Mouse (Mus musculus): Measurements from ENCODE around the gene Col6a1. TPM values are rescaled to one million over a fixed set of nuclear protein-coding genes. Genes with fewer than 3 reads are reported as not detected.
A peak's percentile ranks its signal among the peaks of the same experiment; 100 is the strongest.

Col6a1 gene
- polyA plus RNA-seq, 1 experiment from 2014 or later: 275 TPM

DNA sequence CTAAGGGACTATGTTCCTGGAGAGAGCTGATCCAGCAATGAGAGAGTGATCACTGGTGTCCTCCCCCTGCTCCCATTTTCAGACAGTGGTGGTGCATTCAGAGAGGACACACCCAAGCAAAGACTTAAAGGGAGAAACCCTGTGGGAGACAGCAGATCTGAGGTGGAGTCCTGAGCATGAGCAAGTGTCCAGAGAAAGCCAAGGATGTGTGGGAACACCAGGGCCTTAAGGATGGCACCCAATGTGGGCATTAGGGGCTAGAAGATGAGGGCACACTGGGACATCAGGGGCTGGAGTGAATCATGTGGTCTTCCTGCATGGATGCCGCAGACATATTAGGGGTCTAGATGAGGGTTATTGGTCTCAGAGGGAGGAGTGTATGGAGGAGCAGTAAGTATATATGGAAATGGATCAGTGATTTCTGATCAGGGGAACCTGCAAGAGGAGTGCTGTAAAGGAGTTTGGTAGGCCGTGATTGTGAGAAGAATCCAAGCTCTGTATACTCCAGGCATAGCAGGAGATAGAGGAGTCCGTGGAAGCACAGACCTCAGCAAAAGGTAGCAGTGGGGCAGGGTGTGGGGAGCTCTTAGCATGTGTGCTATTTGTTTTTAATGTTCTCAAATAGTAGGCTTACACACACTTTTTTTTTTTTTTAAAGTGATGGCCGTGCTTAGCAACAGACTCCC is 57.6 kb downstream of the Col6a1 start:
- Histone ChIP-seq H3K4me2 (replicated peaks; ENCODE audit: low read depth, low read length) (no peak overlapping the region), H3K9me3 (ENCODE audit: control insufficient read depth, low read depth, low read length) (peaks cover 11% of the 10 kb centered on the region; the same call in 1 of the 2 replicates), H3K27ac (ENCODE audit: low read length) (peak overlapping the region; percentile 58; the same call in 1 of the 2 replicates), H3K4me3 (ENCODE audit: low read depth, low read length) (no peak overlapping the region), H3K9ac (replicated peaks; ENCODE audit: low read depth, low read length) (no peak overlapping the region), H3K4me1 (ENCODE audit: control insufficient read depth, insufficient read depth, low read length) (peaks cover 8% of the 10 kb centered on the region), H3K36me3 (ENCODE audit: control insufficient read depth, insufficient read depth, low read length) (no peaks in the 10 kb centered on the region), H3K27me3 (ENCODE audit: control insufficient read depth, insufficient read depth, low read length) (no peaks in the 10 kb centered on the region)
- no peak for ATAC-seq (ENCODE audit: insufficient number of reproducible peaks, insufficient read depth, low FRiP score, low read depth)
- 83% methylated on average over 4 of the region's 4 CpGs for WGBS

DNA sequence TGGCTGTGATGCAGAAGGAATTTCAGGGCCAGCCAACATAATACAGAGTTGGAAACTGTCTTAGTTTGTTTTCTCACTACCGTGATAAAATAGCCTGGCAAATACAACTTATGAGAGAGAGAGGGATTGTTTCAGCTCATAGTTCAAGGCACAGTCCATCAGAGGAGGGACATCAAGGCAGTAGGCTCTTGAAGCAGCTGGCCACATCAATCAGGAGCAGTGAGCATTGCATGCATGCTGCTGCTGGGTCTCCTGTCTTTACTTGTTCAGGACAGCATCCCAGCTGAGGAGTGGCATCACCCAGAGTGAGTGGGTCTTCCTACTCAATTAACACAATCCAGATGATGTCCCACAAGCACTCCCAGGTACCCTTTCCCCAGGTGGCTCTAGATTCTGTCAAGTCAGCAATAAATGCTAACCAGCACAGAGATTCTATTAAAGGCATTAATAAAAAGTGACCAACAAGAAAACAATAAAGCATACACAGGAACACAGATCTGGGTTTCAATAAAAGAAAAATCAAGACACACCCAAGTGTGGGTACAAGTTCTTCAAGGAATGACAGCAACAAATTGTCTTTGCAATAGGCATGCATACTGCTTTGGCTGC is 58.7 kb downstream of the Col6a1 start:
- no peak overlapping the region for H3K4me2 ChIP-seq (replicated peaks; ENCODE audit: low read depth, low read length)
- H3K27ac ChIP-seq (ENCODE audit: low read length): no peak overlapping the region
- 89% methylated on average over 1 of the region's 1 CpGs for WGBS
- no peaks in the 10 kb centered on the region for H3K27me3 ChIP-seq (ENCODE audit: control insufficient read depth, insufficient read depth, low read length)
- H3K9me3 ChIP-seq (ENCODE audit: control insufficient read depth, low read depth, low read length): peaks cover 11% of the 10 kb centered on the region; the same call in 1 of the 2 replicates
- no peaks in the 10 kb centered on the region for H3K36me3 ChIP-seq (ENCODE audit: control insufficient read depth, insufficient read depth, low read length)
- peaks cover 8% of the 10 kb centered on the region for H3K4me1 ChIP-seq (ENCODE audit: control insufficient read depth, insufficient read depth, low read length)
- no peak overlapping the region for H3K9ac ChIP-seq (replicated peaks; ENCODE audit: low read depth, low read length)
- no peak overlapping the region for H3K4me3 ChIP-seq (ENCODE audit: low read depth, low read length)
- no peak for ATAC-seq (ENCODE audit: insufficient number of reproducible peaks, insufficient read depth, low FRiP score, low read depth)

GRCm38 (mm10) chr10:76665551-76665950 is 60.4 kb downstream of the Col6a1 start:
- H3K27ac ChIP-seq (ENCODE audit: low read length): no peak overlapping the region
- no peak overlapping the region for H3K9ac ChIP-seq (replicated peaks; ENCODE audit: low read depth, low read length)
- WGBS: 94% methylated on average over 11 of the region's 11 CpGs
- no peaks in the 10 kb centered on the region for H3K36me3 ChIP-seq (ENCODE audit: control insufficient read depth, insufficient read depth, low read length)
- peaks cover 8% of the 10 kb centered on the region; the same call in 1 of the 2 replicates for H3K4me1 ChIP-seq (ENCODE audit: control insufficient read depth, insufficient read depth, low read length)
- no peaks in the 10 kb centered on the region for H3K27me3 ChIP-seq (ENCODE audit: control insufficient read depth, insufficient read depth, low read length)
- ATAC-seq (ENCODE audit: insufficient number of reproducible peaks, insufficient read depth, low FRiP score, low read depth): no peak
- H3K4me2 ChIP-seq (replicated peaks; ENCODE audit: low read depth, low read length): no peak overlapping the region
- no peak overlapping the region for H3K4me3 ChIP-seq (ENCODE audit: low read depth, low read length)
- H3K9me3 ChIP-seq (ENCODE audit: control insufficient read depth, low read depth, low read length): peaks cover 11% of the 10 kb centered on the region; the same call in 1 of the 2 replicates

DNA sequence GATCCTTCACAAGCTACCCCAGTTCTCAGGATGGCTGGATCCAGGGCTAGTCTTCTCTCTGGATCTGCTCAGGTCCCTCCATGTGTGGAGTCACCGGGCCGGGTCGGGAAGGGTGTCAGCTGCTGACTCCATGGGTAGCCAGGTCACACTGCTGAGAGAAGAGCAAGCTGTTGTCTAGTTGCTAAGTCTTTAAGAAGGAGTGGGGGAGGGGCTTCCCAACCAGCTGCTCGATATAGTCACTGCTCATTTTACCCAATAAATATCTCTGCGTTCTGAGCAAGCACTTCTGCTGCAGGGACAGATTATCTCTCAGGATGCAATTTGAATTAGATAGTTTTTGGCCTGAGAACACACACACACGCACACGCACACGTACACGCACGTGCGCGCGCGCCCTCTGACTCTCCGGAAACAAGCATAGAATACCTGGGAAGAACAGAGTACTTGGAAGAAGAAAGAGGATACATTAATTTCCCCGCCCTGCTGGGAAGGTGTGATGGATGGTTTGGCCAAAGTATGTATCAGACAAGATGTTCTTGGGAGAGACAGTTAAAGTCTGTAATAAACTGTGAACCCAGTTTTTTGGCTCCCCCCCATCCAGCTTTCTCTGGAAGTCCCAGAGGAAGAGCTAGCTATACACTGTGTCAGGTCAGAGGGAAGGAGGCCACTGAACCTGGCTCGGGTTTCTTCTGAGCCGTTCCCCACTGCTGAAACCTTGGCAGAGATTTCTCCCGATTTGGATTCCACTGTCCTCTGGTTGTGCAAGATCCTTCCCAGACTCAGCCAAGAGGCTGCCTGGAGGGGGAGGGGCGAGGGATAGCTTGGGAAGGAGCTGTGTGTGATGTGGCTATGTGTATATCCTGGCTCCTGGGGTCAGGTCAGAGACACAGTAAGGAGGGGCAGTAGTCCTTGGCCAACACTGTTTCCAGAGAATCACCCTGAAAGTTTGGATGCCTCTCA is 61.5 kb downstream of the Col6a1 start:
- no peak overlapping the region for H3K9ac ChIP-seq (replicated peaks; ENCODE audit: low read depth, low read length)
- 64% methylated on average over 20 of the region's 20 CpGs for WGBS
- H3K27me3 ChIP-seq (ENCODE audit: control insufficient read depth, insufficient read depth, low read length): no peaks in the 10 kb centered on the region
- H3K4me3 ChIP-seq (ENCODE audit: low read depth, low read length): no peak overlapping the region
- H3K4me1 ChIP-seq (ENCODE audit: control insufficient read depth, insufficient read depth, low read length): peaks cover 8% of the 10 kb centered on the region; the same call in 1 of the 2 replicates
- peaks cover 11% of the 10 kb centered on the region; the same call in 1 of the 2 replicates for H3K9me3 ChIP-seq (ENCODE audit: control insufficient read depth, low read depth, low read length)
- H3K36me3 ChIP-seq (ENCODE audit: control insufficient read depth, insufficient read depth, low read length): no peaks in the 10 kb centered on the region
- no peak overlapping the region for H3K4me2 ChIP-seq (replicated peaks; ENCODE audit: low read depth, low read length)
- peak; percentile 68 for ATAC-seq (ENCODE audit: insufficient number of reproducible peaks, insufficient read depth, low FRiP score, low read depth)
- peak overlapping the region; percentile 59 for H3K27ac ChIP-seq (ENCODE audit: low read length)

Other genes with a start within 250 kb of the Col6a1 start
- 35.0 and 41.4 TPM in 2 replicates for gene Lss, start 194.6 kb downstream of the Col6a1 start, polyA plus RNA-seq (2014; fragmentation: Nextera tagmentation; extraction: Ambion mirVana)
- 0.23 TPM in 1 of 2 replicates, not detected in the other for gene Spatc1l, start 163.9 kb downstream of the Col6a1 start, polyA plus RNA-seq (2014; fragmentation: Nextera tagmentation; extraction: Ambion mirVana)
- not detected in 2 replicates for gene Ftcd, start 150.5 kb downstream of the Col6a1 start, polyA plus RNA-seq (2014; fragmentation: Nextera tagmentation; extraction: Ambion mirVana)
- gene Col6a2, start 102.5 kb downstream of the Col6a1 start, polyA plus RNA-seq (2014; fragmentation: Nextera tagmentation; extraction: Ambion mirVana): 148 and 176 TPM in 2 replicates
- gene Pcbp3, start 235.7 kb upstream of the Col6a1 start, polyA plus RNA-seq (2014; fragmentation: Nextera tagmentation; extraction: Ambion mirVana): 27.3 and 28.2 TPM in 2 replicates

Data from stomach, embryonic 14.5 days (tissue).